Mouse (Mus musculus): ENCODE data around the gene Sh2d3c. TPM values are rescaled to one million over a fixed set of nuclear protein-coding genes. Genes with fewer than 3 reads are reported as not detected.
A peak's percentile ranks its signal among the peaks of the same experiment; 100 is the strongest.

Sh2d3c gene
- 26.1 and 26.5 TPM in 2 replicates for polyA plus RNA-seq (2015; fragmentation: Nextera tagmentation; extraction: Ambion mirVana)

GRCm38 (mm10) chr2:32720681-32721229, at the start of gene Sh2d3c:
Gene Sh2d3c, plus strand, starts transcription at chr2:32721055.
- no peaks in the 10 kb centered on the region for H3K9me3 ChIP-seq (ENCODE audit: control insufficient read depth, low read length)
- H3K4me2 ChIP-seq (ENCODE audit: low read depth, low read length): peak within 1 kb of the TSS; percentile 36
- no peaks in the 10 kb centered on the region for H3K27me3 ChIP-seq (replicated peaks; ENCODE audit: control insufficient read depth, insufficient read depth, low read length)
- WGBS: 33% methylated on average over 8 of the region's 8 CpGs
- peak within 1 kb of the TSS; percentile 15 for H3K4me3 ChIP-seq (ENCODE audit: low read length)
- H3K9ac ChIP-seq (ENCODE audit: low read depth, low read length): peak within 1 kb of the TSS; percentile 56; the same call in 1 of the 2 replicates
- ATAC-seq: peak; percentile 22; the same call in 1 of the 2 replicates
- peaks cover 18% of the 10 kb centered on the region for H3K4me1 ChIP-seq (ENCODE audit: control insufficient read depth, insufficient read depth, low read length)
- no peaks in the 10 kb centered on the region for H3K36me3 ChIP-seq (ENCODE audit: control insufficient read depth, insufficient read depth, low read length)
- peak within 1 kb of the TSS; percentile 24; the same call in 1 of the 2 replicates for H3K27ac ChIP-seq (ENCODE audit: low read length)

GRCm38 (mm10) chr2:32671147-32671546, 49.7 kb upstream of the Sh2d3c start:
- no peak overlapping the region for H3K4me2 ChIP-seq (ENCODE audit: low read depth, low read length)
- ATAC-seq: no peak
- H3K9me3 ChIP-seq (ENCODE audit: control insufficient read depth, low read length): no peaks in the 10 kb centered on the region
- H3K9ac ChIP-seq (ENCODE audit: low read depth, low read length): no peak overlapping the region
- no peaks in the 10 kb centered on the region for H3K27me3 ChIP-seq (replicated peaks; ENCODE audit: control insufficient read depth, insufficient read depth, low read length)
- 91% methylated on average over 9 of the region's 9 CpGs for WGBS
- no peak overlapping the region for H3K27ac ChIP-seq (ENCODE audit: low read length)
- peaks cover 14% of the 10 kb centered on the region; the same call in 1 of the 2 replicates for H3K4me1 ChIP-seq (ENCODE audit: control insufficient read depth, insufficient read depth, low read length)
- H3K36me3 ChIP-seq (ENCODE audit: control insufficient read depth, insufficient read depth, low read length): no peaks in the 10 kb centered on the region
- H3K4me3 ChIP-seq (ENCODE audit: low read length): no peak overlapping the region

GRCm38 (mm10) chr2:32671907-32672595, 48.8 kb upstream of the Sh2d3c start:
- peak overlapping the region; percentile 37; the same call in 1 of the 2 replicates for H3K4me2 ChIP-seq (ENCODE audit: low read depth, low read length)
- no peaks in the 10 kb centered on the region for H3K27me3 ChIP-seq (replicated peaks; ENCODE audit: control insufficient read depth, insufficient read depth, low read length)
- no peaks in the 10 kb centered on the region for H3K9me3 ChIP-seq (ENCODE audit: control insufficient read depth, low read length)
- ATAC-seq: no peak
- H3K36me3 ChIP-seq (ENCODE audit: control insufficient read depth, insufficient read depth, low read length): no peaks in the 10 kb centered on the region
- H3K27ac ChIP-seq (ENCODE audit: low read length): peak overlapping the region; percentile 95
- peaks cover 12% of the 10 kb centered on the region; the same call in 1 of the 2 replicates for H3K4me1 ChIP-seq (ENCODE audit: control insufficient read depth, insufficient read depth, low read length)
- 73% methylated on average over 9 of the region's 9 CpGs for WGBS
- no peak overlapping the region for H3K4me3 ChIP-seq (ENCODE audit: low read length)
- peak overlapping the region; percentile 49; the same call in 1 of the 2 replicates for H3K9ac ChIP-seq (ENCODE audit: low read depth, low read length)

DNA sequence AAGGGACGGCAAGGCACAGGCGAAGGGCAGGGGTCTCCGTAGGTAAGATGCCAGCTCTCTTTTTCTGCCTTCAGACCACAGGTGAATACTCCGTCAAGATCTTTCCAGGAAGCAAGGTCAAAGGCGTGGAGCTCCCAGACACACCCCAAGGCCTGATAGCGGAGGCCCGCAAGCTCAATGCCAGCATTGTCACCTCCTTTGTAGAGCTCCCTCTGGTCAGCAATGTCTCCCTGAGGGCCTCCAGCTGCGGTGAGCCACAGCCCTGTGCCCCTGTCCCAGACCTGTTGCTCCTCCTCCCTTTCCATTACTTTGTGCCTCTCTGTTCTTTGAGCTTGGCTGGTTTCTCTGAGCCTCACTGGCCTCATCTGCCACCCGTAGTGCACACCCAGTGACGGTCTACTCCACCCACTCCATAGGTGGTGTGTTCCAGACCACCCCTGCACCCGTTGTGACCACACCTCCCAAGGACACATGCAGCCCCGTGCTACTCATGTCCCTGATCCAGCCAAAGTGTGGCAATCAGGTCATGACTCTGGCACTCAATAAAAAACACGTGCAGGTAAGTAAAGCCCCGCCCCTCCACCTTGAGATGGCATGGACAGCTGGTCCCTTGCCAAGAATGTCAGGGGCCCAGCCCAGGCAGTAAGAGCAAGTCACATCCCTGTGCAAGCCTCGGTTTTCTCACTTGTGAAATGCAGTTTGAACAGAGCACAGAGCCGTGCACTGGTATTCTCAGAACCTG, 47.5 kb upstream of the Sh2d3c start:
- Histone ChIP-seq H3K4me2 (ENCODE audit: low read depth, low read length) (peak overlapping the region; percentile 37), H3K36me3 (ENCODE audit: control insufficient read depth, insufficient read depth, low read length) (no peaks in the 10 kb centered on the region), H3K4me1 (ENCODE audit: control insufficient read depth, insufficient read depth, low read length) (peaks cover 12% of the 10 kb centered on the region; the same call in 1 of the 2 replicates), H3K4me3 (ENCODE audit: low read length) (peak overlapping the region; percentile 26), H3K9me3 (ENCODE audit: control insufficient read depth, low read length) (no peaks in the 10 kb centered on the region), H3K27ac (ENCODE audit: low read length) (peak overlapping the region; percentile 95), H3K9ac (ENCODE audit: low read depth, low read length) (peak overlapping the region; percentile 49), H3K27me3 (replicated peaks; ENCODE audit: control insufficient read depth, insufficient read depth, low read length) (no peaks in the 10 kb centered on the region)
- 57% methylated on average over 16 of the region's 16 CpGs for WGBS
- ATAC-seq: peak; percentile 94

DNA sequence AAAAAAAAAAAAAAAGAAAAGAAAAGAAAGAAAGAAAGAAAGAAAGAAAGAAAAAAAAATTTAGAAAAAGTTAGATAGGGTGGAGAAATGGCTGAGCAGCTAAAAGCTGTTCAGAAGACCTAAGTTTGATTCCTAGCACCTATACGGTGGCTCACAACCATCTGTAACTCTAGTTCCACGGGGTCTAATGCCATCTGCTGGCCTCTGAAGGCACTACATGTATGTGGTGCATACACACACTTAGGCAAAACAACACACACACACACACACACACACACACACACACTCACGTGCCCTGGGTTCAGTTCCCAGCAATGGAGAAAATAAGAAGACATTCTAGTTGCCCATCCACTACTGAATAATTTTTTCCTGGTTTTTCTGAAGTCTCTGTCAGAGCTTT, 44.0 kb upstream of the Sh2d3c start:
- ATAC-seq: no peak
- Histone ChIP-seq H3K4me3 (ENCODE audit: low read length) (no peak overlapping the region), H3K27me3 (replicated peaks; ENCODE audit: control insufficient read depth, insufficient read depth, low read length) (no peaks in the 10 kb centered on the region), H3K9me3 (ENCODE audit: control insufficient read depth, low read length) (no peaks in the 10 kb centered on the region), H3K4me1 (ENCODE audit: control insufficient read depth, insufficient read depth, low read length) (peaks cover 36% of the 10 kb centered on the region), H3K4me2 (ENCODE audit: low read depth, low read length) (no peak overlapping the region), H3K27ac (ENCODE audit: low read length) (no peak overlapping the region), H3K9ac (ENCODE audit: low read depth, low read length) (no peak overlapping the region), H3K36me3 (ENCODE audit: control insufficient read depth, insufficient read depth, low read length) (no peaks in the 10 kb centered on the region)
- WGBS: 89% methylated on average over 3 of the region's 3 CpGs

GRCm38 (mm10) chr2:32677683-32678082, 43.2 kb upstream of the Sh2d3c start:
- no peak overlapping the region for H3K4me3 ChIP-seq (ENCODE audit: low read length)
- no peak overlapping the region for H3K27ac ChIP-seq (ENCODE audit: low read length)
- no peaks in the 10 kb centered on the region for H3K36me3 ChIP-seq (ENCODE audit: control insufficient read depth, insufficient read depth, low read length)
- H3K4me2 ChIP-seq (ENCODE audit: low read depth, low read length): no peak overlapping the region
- H3K27me3 ChIP-seq (replicated peaks; ENCODE audit: control insufficient read depth, insufficient read depth, low read length): no peaks in the 10 kb centered on the region
- no peak for ATAC-seq
- WGBS: 92% methylated on average over 7 of the region's 7 CpGs
- peaks cover 33% of the 10 kb centered on the region for H3K4me1 ChIP-seq (ENCODE audit: control insufficient read depth, insufficient read depth, low read length)
- H3K9ac ChIP-seq (ENCODE audit: low read depth, low read length): no peak overlapping the region
- H3K9me3 ChIP-seq (ENCODE audit: control insufficient read depth, low read length): no peaks in the 10 kb centered on the region

GRCm38 (mm10) chr2:32680051-32680451, 40.8 kb upstream of the Sh2d3c start:
- peak; percentile 63 for ATAC-seq
- peaks cover 30% of the 10 kb centered on the region for H3K4me1 ChIP-seq (ENCODE audit: control insufficient read depth, insufficient read depth, low read length)
- peaks cover 4% of the 10 kb centered on the region for H3K36me3 ChIP-seq (ENCODE audit: control insufficient read depth, insufficient read depth, low read length)
- no peak overlapping the region for H3K4me2 ChIP-seq (ENCODE audit: low read depth, low read length)
- 41% methylated on average over 7 of the region's 7 CpGs for WGBS
- no peaks in the 10 kb centered on the region for H3K9me3 ChIP-seq (ENCODE audit: control insufficient read depth, low read length)
- H3K4me3 ChIP-seq (ENCODE audit: low read length): no peak overlapping the region
- H3K27me3 ChIP-seq (replicated peaks; ENCODE audit: control insufficient read depth, insufficient read depth, low read length): no peaks in the 10 kb centered on the region
- H3K27ac ChIP-seq (ENCODE audit: low read length): peak overlapping the region; percentile 74
- peak overlapping the region; percentile 53; the same call in 1 of the 2 replicates for H3K9ac ChIP-seq (ENCODE audit: low read depth, low read length)

DNA sequence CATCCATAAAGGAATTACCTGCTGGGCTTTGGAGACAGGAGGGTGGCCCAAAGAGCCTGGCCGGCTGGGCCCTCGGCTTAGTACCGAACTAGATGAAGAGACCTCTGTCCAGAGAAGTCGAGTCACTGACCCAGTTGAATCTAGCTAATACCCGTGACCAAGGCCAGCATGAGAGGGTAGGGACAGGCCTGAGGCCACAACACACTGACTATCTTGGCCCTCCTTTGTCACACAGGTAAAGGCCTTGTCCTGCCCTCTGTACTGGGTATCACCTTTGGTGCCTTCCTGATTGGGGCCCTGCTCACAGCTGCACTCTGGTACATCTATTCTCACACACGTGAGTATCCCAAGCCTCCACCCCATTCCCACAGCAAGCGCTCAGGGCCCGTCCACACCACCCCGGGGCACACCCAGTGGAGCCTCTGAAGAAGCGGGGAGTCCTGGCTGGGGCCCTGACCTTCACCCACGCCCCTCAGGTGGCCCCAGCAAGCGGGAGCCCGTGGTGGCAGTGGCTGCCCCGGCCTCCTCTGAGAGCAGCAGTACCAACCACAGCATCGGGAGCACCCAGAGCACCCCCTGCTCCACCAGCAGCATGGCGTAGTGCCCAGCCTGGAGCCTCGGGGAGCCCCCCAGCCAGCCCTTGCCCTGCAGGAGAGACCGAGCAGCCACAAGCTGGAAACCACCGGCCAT, 39.7 kb upstream of the Sh2d3c start:
- H3K27me3 ChIP-seq (replicated peaks; ENCODE audit: control insufficient read depth, insufficient read depth, low read length): no peaks in the 10 kb centered on the region
- peaks cover 33% of the 10 kb centered on the region for H3K4me1 ChIP-seq (ENCODE audit: control insufficient read depth, insufficient read depth, low read length)
- no peak overlapping the region for H3K4me3 ChIP-seq (ENCODE audit: low read length)
- peak overlapping the region; percentile 74 for H3K27ac ChIP-seq (ENCODE audit: low read length)
- no peak overlapping the region for H3K4me2 ChIP-seq (ENCODE audit: low read depth, low read length)
- H3K9me3 ChIP-seq (ENCODE audit: control insufficient read depth, low read length): no peaks in the 10 kb centered on the region
- H3K36me3 ChIP-seq (ENCODE audit: control insufficient read depth, insufficient read depth, low read length): peaks cover 12% of the 10 kb centered on the region
- peak overlapping the region; percentile 54 for H3K9ac ChIP-seq (ENCODE audit: low read depth, low read length)
- ATAC-seq: peak; percentile 56
- 81% methylated on average over 19 of the region's 19 CpGs for WGBS

DNA sequence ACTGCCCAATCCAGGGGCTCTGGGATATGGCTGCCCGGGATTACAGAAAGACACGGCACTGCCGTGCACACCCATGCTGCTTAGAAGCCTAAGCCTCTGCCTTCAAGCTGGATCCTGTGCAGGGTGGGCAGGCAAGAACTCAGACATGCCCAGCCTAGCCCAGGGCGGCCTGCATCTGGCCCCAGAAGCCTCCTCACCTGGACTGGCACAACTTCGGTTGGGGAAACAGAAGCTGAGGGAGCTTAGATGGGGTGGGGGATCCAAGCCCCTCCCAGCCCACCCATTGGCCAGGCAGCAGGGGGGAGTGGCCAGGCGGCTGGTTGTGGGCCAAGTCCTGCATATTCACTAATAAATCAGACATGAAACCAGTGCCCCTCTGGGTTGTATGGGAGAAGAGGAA, 39.1 kb upstream of the Sh2d3c start:
- no peaks in the 10 kb centered on the region for H3K27me3 ChIP-seq (replicated peaks; ENCODE audit: control insufficient read depth, insufficient read depth, low read length)
- peak overlapping the region; percentile 74 for H3K27ac ChIP-seq (ENCODE audit: low read length)
- WGBS: 51% methylated on average over 6 of the region's 6 CpGs
- peaks cover 16% of the 10 kb centered on the region for H3K36me3 ChIP-seq (ENCODE audit: control insufficient read depth, insufficient read depth, low read length)
- no peaks in the 10 kb centered on the region for H3K9me3 ChIP-seq (ENCODE audit: control insufficient read depth, low read length)
- no peak overlapping the region for H3K4me2 ChIP-seq (ENCODE audit: low read depth, low read length)
- H3K4me3 ChIP-seq (ENCODE audit: low read length): no peak overlapping the region
- H3K9ac ChIP-seq (ENCODE audit: low read depth, low read length): peak overlapping the region; percentile 54
- peak; percentile 10; the same call in 1 of the 2 replicates for ATAC-seq
- peaks cover 36% of the 10 kb centered on the region for H3K4me1 ChIP-seq (ENCODE audit: control insufficient read depth, insufficient read depth, low read length)

All from intestine, embryonic 16.5 days (tissue).